Mouse (Mus musculus) urinary bladder, postnatal 4 days (tissue): ENCODE results near the gene Figla.

Source experiments
- DNase-seq, 2 experiments: peaks; one replicate each; pipeline ENCODE4 v3.0.0; 2021 to 2022; ENCODE audit warnings: low spot score in 2 of 2

Gene Figla

GRCm38 (mm10) chr6:86069856-86070255 is 53.9 kb downstream of the Figla start:
- DNase-seq, result no peak

- DNase-seq, result no peak
Observed at GRCm38 (mm10) chr6:86070277-86070676, 54.3 kb downstream of the Figla start.
